Mouse (Mus musculus): Measurements from ENCODE around the gene D430042O09Rik. TPM values are rescaled to one million over a fixed set of nuclear protein-coding genes. Genes with fewer than 3 reads are reported as not detected.

D430042O09Rik gene
- polyA plus RNA-seq, 1 experiment from 2014 or later = 7.9 TPM

GRCm38 (mm10) chr7:125746621-125747315, 39.1 kb downstream of the D430042O09Rik start:
- H3K4me3 ChIP-seq (ENCODE audit: low read length) = no peak overlapping the region
- H3K36me3 ChIP-seq (ENCODE audit: control insufficient read depth, insufficient read depth) = no peaks in the 10 kb centered on the region
- H3K4me1 ChIP-seq (ENCODE audit: control insufficient read depth, insufficient read depth, low read length) = no peaks in the 10 kb centered on the region; the same call in 1 of the 2 replicates
- H3K4me2 ChIP-seq (ENCODE audit: low read depth, low read length) = no peak overlapping the region
- no peak overlapping the region for H3K9ac ChIP-seq (ENCODE audit: low read length)
- WGBS = 81% methylated on average over 2 of the region's 2 CpGs
- H3K27me3 ChIP-seq (ENCODE audit: control insufficient read depth, insufficient read depth, low read length) = no peaks in the 10 kb centered on the region
- no peaks in the 10 kb centered on the region for H3K9me3 ChIP-seq (replicated peaks; ENCODE audit: control insufficient read depth, low read length)
- H3K27ac ChIP-seq (ENCODE audit: low read length) = no peak overlapping the region
- no peak for ATAC-seq (replicated peaks; ENCODE audit: extremely low read depth, insufficient read depth, low FRiP score)

GRCm38 (mm10) chr7:125747316-125747690, 39.6 kb downstream of the D430042O09Rik start:
- H3K4me1 ChIP-seq (ENCODE audit: control insufficient read depth, insufficient read depth, low read length) = peaks cover 3% of the 10 kb centered on the region; the same call in 1 of the 2 replicates
- H3K27ac ChIP-seq (ENCODE audit: low read length) = no peak overlapping the region
- H3K4me2 ChIP-seq (ENCODE audit: low read depth, low read length) = no peak overlapping the region
- 64% methylated on average over 7 of the region's 7 CpGs for WGBS
- H3K36me3 ChIP-seq (ENCODE audit: control insufficient read depth, insufficient read depth) = no peaks in the 10 kb centered on the region
- no peak overlapping the region for H3K4me3 ChIP-seq (ENCODE audit: low read length)
- ATAC-seq (replicated peaks; ENCODE audit: extremely low read depth, insufficient read depth, low FRiP score) = no peak
- no peaks in the 10 kb centered on the region for H3K9me3 ChIP-seq (replicated peaks; ENCODE audit: control insufficient read depth, low read length)
- H3K9ac ChIP-seq (ENCODE audit: low read length) = no peak overlapping the region
- H3K27me3 ChIP-seq (ENCODE audit: control insufficient read depth, insufficient read depth, low read length) = no peaks in the 10 kb centered on the region

GRCm38 (mm10) chr7:125748186-125748585, 40.5 kb downstream of the D430042O09Rik start:
- Histone ChIP-seq H3K4me3 (ENCODE audit: low read length) (no peak overlapping the region), H3K36me3 (ENCODE audit: control insufficient read depth, insufficient read depth) (no peaks in the 10 kb centered on the region), H3K4me2 (ENCODE audit: low read depth, low read length) (no peak overlapping the region), H3K27me3 (ENCODE audit: control insufficient read depth, insufficient read depth, low read length) (no peaks in the 10 kb centered on the region), H3K27ac (ENCODE audit: low read length) (no peak overlapping the region), H3K9me3 (replicated peaks; ENCODE audit: control insufficient read depth, low read length) (no peaks in the 10 kb centered on the region), H3K4me1 (ENCODE audit: control insufficient read depth, insufficient read depth, low read length) (peaks cover 7% of the 10 kb centered on the region; the same call in 1 of the 2 replicates), H3K9ac (ENCODE audit: low read length) (no peak overlapping the region)
- 0 out of 2 replicates have a peak, but pooled peaks have one; percentile 9 for ATAC-seq (replicated peaks; ENCODE audit: extremely low read depth, insufficient read depth, low FRiP score)
- WGBS = 44% methylated on average over 3 of the region's 3 CpGs

- WGBS = 39% methylated on average over 7 of the region's 7 CpGs
- Histone ChIP-seq H3K27ac (ENCODE audit: low read length) (peak overlapping the region; percentile 86), H3K36me3 (ENCODE audit: control insufficient read depth, insufficient read depth) (no peaks in the 10 kb centered on the region), H3K4me3 (ENCODE audit: low read length) (no peak overlapping the region), H3K4me1 (ENCODE audit: control insufficient read depth, insufficient read depth, low read length) (peaks cover 28% of the 10 kb centered on the region), H3K27me3 (ENCODE audit: control insufficient read depth, insufficient read depth, low read length) (no peaks in the 10 kb centered on the region), H3K4me2 (ENCODE audit: low read depth, low read length) (no peak overlapping the region), H3K9me3 (replicated peaks; ENCODE audit: control insufficient read depth, low read length) (no peaks in the 10 kb centered on the region), H3K9ac (ENCODE audit: low read length) (no peak overlapping the region)
- peak; percentile 63 for ATAC-seq (replicated peaks; ENCODE audit: extremely low read depth, insufficient read depth, low FRiP score)
These were observed 45.1 kb downstream of the D430042O09Rik start for GRCm38 (mm10) chr7:125752699-125753325.

GRCm38 (mm10) chr7:125753326-125753715, 45.6 kb downstream of the D430042O09Rik start:
- peaks cover 32% of the 10 kb centered on the region for H3K4me1 ChIP-seq (ENCODE audit: control insufficient read depth, insufficient read depth, low read length)
- no peak overlapping the region for H3K9ac ChIP-seq (ENCODE audit: low read length)
- no peaks in the 10 kb centered on the region for H3K36me3 ChIP-seq (ENCODE audit: control insufficient read depth, insufficient read depth)
- no peaks in the 10 kb centered on the region for H3K9me3 ChIP-seq (replicated peaks; ENCODE audit: control insufficient read depth, low read length)
- 53% methylated on average over 3 of the region's 3 CpGs for WGBS
- H3K27ac ChIP-seq (ENCODE audit: low read length) = peak overlapping the region; percentile 86
- no peaks in the 10 kb centered on the region for H3K27me3 ChIP-seq (ENCODE audit: control insufficient read depth, insufficient read depth, low read length)
- H3K4me2 ChIP-seq (ENCODE audit: low read depth, low read length) = no peak overlapping the region
- no peak overlapping the region for H3K4me3 ChIP-seq (ENCODE audit: low read length)
- peak; percentile 76 for ATAC-seq (replicated peaks; ENCODE audit: extremely low read depth, insufficient read depth, low FRiP score)

GRCm38 (mm10) chr7:125756806-125757205, 49.1 kb downstream of the D430042O09Rik start:
- no peak overlapping the region for H3K4me2 ChIP-seq (ENCODE audit: low read depth, low read length)
- peak overlapping the region; percentile 70 for H3K27ac ChIP-seq (ENCODE audit: low read length)
- no peaks in the 10 kb centered on the region for H3K9me3 ChIP-seq (replicated peaks; ENCODE audit: control insufficient read depth, low read length)
- H3K4me1 ChIP-seq (ENCODE audit: control insufficient read depth, insufficient read depth, low read length) = peaks cover 39% of the 10 kb centered on the region
- H3K4me3 ChIP-seq (ENCODE audit: low read length) = no peak overlapping the region
- no peaks in the 10 kb centered on the region for H3K27me3 ChIP-seq (ENCODE audit: control insufficient read depth, insufficient read depth, low read length)
- no peak for ATAC-seq (replicated peaks; ENCODE audit: extremely low read depth, insufficient read depth, low FRiP score)
- peaks cover 3% of the 10 kb centered on the region; the same call in 1 of the 2 replicates for H3K36me3 ChIP-seq (ENCODE audit: control insufficient read depth, insufficient read depth)
- WGBS = 23% methylated on average over 6 of the region's 6 CpGs
- no peak overlapping the region for H3K9ac ChIP-seq (ENCODE audit: low read length)

GRCm38 (mm10) chr7:125757896-125758623, 50.4 kb downstream of the D430042O09Rik start:
- WGBS = 47% methylated on average over 6 of the region's 6 CpGs
- no peak overlapping the region for H3K4me2 ChIP-seq (ENCODE audit: low read depth, low read length)
- H3K27ac ChIP-seq (ENCODE audit: low read length) = peak overlapping the region; percentile 68
- H3K9ac ChIP-seq (ENCODE audit: low read length) = no peak overlapping the region
- H3K4me1 ChIP-seq (ENCODE audit: control insufficient read depth, insufficient read depth, low read length) = peaks cover 43% of the 10 kb centered on the region
- H3K4me3 ChIP-seq (ENCODE audit: low read length) = no peak overlapping the region
- peaks cover 3% of the 10 kb centered on the region; the same call in 1 of the 2 replicates for H3K36me3 ChIP-seq (ENCODE audit: control insufficient read depth, insufficient read depth)
- no peak for ATAC-seq (replicated peaks; ENCODE audit: extremely low read depth, insufficient read depth, low FRiP score)
- H3K9me3 ChIP-seq (replicated peaks; ENCODE audit: control insufficient read depth, low read length) = no peaks in the 10 kb centered on the region
- no peaks in the 10 kb centered on the region for H3K27me3 ChIP-seq (ENCODE audit: control insufficient read depth, insufficient read depth, low read length)

- Histone ChIP-seq H3K4me3 (ENCODE audit: low read length) (no peak overlapping the region), H3K27me3 (ENCODE audit: control insufficient read depth, insufficient read depth, low read length) (no peaks in the 10 kb centered on the region), H3K9ac (ENCODE audit: low read length) (peak overlapping the region; percentile 33; the same call in 1 of the 2 replicates), H3K4me2 (ENCODE audit: low read depth, low read length) (no peak overlapping the region), H3K27ac (ENCODE audit: low read length) (peak overlapping the region; percentile 96), H3K9me3 (replicated peaks; ENCODE audit: control insufficient read depth, low read length) (no peaks in the 10 kb centered on the region), H3K4me1 (ENCODE audit: control insufficient read depth, insufficient read depth, low read length) (peaks cover 55% of the 10 kb centered on the region), H3K36me3 (ENCODE audit: control insufficient read depth, insufficient read depth) (peaks cover 3% of the 10 kb centered on the region; the same call in 1 of the 2 replicates)
- peak; percentile 29; the same call in 1 of the 2 replicates for ATAC-seq (replicated peaks; ENCODE audit: extremely low read depth, insufficient read depth, low FRiP score)
- 54% methylated on average over 2 of the region's 2 CpGs for WGBS
These were observed 54.6 kb downstream of the D430042O09Rik start for GRCm38 (mm10) chr7:125762289-125762688.

Data from heart, embryonic 16.5 days (tissue).